Mouse (Mus musculus) B cell, adult 2 months (primary cell): ENCODE results near the gene Rab11a.
"Not testable (repeated sequence)": the region's sequence is repeated elsewhere in the genome, so short reads cannot be mapped to it uniquely, and the experiment has no call there.

Experiments
- DNase-seq, 2 experiments: peaks; one replicate each; pipeline ENCODE4 v3.0.0; 2022

Gene Rab11a

GRCm38 (mm10) chr9:64742453-64742852 is 4.9 kb upstream of the Rab11a start:
- DNase-seq = peak in 1 of 2 experiments; percentile 11

- no peak for DNase-seq
Measured at GRCm38 (mm10) chr9:64739001-64739400, 1.4 kb upstream of the Rab11a start.

GRCm38 (mm10) chr9:64736639-64737405 is 736 bp downstream of the Rab11a start:
- DNase-seq = peak; percentile 24

- DNase-seq = peak in 1 of 2 experiments; percentile 19
Measured at GRCm38 (mm10) chr9:64736076-64736638, 1.4 kb downstream of the Rab11a start.

GRCm38 (mm10) chr9:64734992-64735391 is 2.6 kb downstream of the Rab11a start:
- not testable (repeated sequence) for DNase-seq

- no peak for DNase-seq
Measured at GRCm38 (mm10) chr9:64734166-64734565, 3.4 kb downstream of the Rab11a start.

- no peak for DNase-seq
Measured at GRCm38 (mm10) chr9:64731029-64731560, 6.5 kb downstream of the Rab11a start.

- DNase-seq = no peak
Measured at GRCm38 (mm10) chr9:64726454-64726853, 11.1 kb downstream of the Rab11a start.

- DNase-seq = no peak
Measured at GRCm38 (mm10) chr9:64719526-64720163, 17.9 kb downstream of the Rab11a start.

GRCm38 (mm10) chr9:64710291-64710690 is 27.3 kb downstream of the Rab11a start:
- DNase-seq = not testable (repeated sequence)

GRCm38 (mm10) chr9:64704073-64704840 is 33.3 kb downstream of the Rab11a start:
- DNase-seq = no peak

- DNase-seq = no peak
Measured at GRCm38 (mm10) chr9:64703420-64703965, 34.1 kb downstream of the Rab11a start.

GRCm38 (mm10) chr9:64702937-64703336 is 34.6 kb downstream of the Rab11a start:
- DNase-seq = peak; percentile 50 to 55

- no peak for DNase-seq
Measured at GRCm38 (mm10) chr9:64702391-64702790, 35.2 kb downstream of the Rab11a start.

- DNase-seq = no peak
Measured at GRCm38 (mm10) chr9:64701651-64702050, 35.9 kb downstream of the Rab11a start.

GRCm38 (mm10) chr9:64700451-64701311 is 36.9 kb downstream of the Rab11a start:
- DNase-seq = no peak

GRCm38 (mm10) chr9:64698586-64698985 is 39.0 kb downstream of the Rab11a start:
- no peak for DNase-seq

GRCm38 (mm10) chr9:64697677-64698076 is 39.9 kb downstream of the Rab11a start:
- DNase-seq = no peak

GRCm38 (mm10) chr9:64697006-64697405 is 40.6 kb downstream of the Rab11a start:
- DNase-seq = no peak

GRCm38 (mm10) chr9:64696404-64696803 is 41.2 kb downstream of the Rab11a start:
- no peak for DNase-seq

- no peak for DNase-seq
Measured at GRCm38 (mm10) chr9:64695266-64695665, 42.3 kb downstream of the Rab11a start.

- DNase-seq = no peak
Measured at GRCm38 (mm10) chr9:64693094-64693493, 44.5 kb downstream of the Rab11a start.
